Mouse (Mus musculus) cerebellum, postnatal 36 days (tissue): ENCODE measurements around the gene Speer4f2.
"Not testable (repeated sequence)": the region's sequence is repeated elsewhere in the genome, so short reads cannot be mapped to it uniquely, and the experiment has no call there.

Experiments used
- DNase-seq, 2 experiments: peaks; one replicate each; pipeline ENCODE4 v3.0.0; 2021 to 2022; ENCODE audit warnings: mixed read lengths in 2 of 2

Speer4f2 gene

GRCm38 (mm10) chr5:17372880-17373279 lies at the start of gene Speer4f2:
Gene Speer4f2 (plus strand): TSS chr5:17373180.
- not testable (repeated sequence) for DNase-seq

- no peak for DNase-seq
These were observed 43.9 kb upstream of the Speer4f2 start for GRCm38 (mm10) chr5:17328946-17329566.

GRCm38 (mm10) chr5:17334836-17335235 lies 38.1 kb upstream of the Speer4f2 start:
- DNase-seq, result no peak

- not testable (repeated sequence) for DNase-seq
These were observed 27.2 kb upstream of the Speer4f2 start for GRCm38 (mm10) chr5:17345741-17346140.

- no peak for DNase-seq
These were observed 13.5 kb upstream of the Speer4f2 start for GRCm38 (mm10) chr5:17359394-17359999.

DNA sequence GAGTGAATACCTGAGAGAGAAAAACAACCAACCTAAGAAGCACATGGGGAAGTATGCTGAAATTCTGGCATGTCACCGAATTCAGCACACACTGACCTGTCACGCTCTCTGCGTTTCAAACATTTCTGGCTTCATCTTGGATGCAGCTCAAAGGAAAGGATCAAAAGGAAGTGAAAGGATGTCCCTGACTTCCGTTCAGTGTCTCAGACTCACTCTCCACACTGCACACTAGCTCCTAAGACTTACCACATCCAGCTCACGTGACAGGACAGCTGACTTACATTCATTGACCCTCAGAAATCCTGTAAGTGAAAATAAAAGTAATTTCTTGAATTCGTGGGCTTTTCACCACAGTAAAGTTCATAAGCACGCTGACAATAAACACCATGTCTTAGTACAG lies 16.9 kb downstream of the Speer4f2 start:
- no peak for DNase-seq

DNA sequence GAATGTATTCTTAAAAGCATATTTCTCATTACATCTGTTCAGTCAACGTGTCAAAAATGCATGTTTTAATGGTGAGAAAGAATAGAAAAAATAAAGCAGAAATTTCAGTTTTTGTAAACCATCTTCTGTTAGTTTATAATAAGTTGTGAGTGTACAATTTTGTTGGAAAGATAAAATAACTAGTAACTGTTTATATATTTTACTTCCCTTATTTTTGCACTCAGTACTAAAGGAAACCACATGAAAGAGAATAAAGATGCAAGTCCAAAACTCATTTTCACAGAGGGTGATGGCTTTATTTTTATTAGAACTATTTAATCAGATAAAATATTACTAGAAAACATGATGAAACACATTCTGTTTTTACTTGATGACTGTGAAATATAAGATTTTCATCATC lies 18.2 kb downstream of the Speer4f2 start:
- DNase-seq, result no peak

DNA sequence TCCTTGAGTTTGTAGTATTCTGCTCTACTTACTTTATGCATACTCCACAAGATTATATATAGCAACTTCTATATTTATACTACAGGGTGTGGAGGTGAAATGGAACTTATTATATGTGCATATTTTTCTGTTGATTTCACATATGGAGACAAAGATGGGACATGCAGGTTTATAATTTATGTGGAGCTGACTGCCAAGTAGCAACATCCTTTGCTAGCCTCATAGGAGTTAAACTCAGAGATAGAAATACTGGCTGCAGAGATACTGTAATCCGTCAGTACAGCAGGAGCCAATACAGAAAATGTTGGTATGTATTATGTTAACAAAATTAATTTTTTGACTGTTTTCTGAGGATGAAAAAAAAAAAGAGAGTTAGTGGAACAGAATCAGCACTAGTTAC lies 27.6 kb downstream of the Speer4f2 start:
- DNase-seq, result no peak

DNA sequence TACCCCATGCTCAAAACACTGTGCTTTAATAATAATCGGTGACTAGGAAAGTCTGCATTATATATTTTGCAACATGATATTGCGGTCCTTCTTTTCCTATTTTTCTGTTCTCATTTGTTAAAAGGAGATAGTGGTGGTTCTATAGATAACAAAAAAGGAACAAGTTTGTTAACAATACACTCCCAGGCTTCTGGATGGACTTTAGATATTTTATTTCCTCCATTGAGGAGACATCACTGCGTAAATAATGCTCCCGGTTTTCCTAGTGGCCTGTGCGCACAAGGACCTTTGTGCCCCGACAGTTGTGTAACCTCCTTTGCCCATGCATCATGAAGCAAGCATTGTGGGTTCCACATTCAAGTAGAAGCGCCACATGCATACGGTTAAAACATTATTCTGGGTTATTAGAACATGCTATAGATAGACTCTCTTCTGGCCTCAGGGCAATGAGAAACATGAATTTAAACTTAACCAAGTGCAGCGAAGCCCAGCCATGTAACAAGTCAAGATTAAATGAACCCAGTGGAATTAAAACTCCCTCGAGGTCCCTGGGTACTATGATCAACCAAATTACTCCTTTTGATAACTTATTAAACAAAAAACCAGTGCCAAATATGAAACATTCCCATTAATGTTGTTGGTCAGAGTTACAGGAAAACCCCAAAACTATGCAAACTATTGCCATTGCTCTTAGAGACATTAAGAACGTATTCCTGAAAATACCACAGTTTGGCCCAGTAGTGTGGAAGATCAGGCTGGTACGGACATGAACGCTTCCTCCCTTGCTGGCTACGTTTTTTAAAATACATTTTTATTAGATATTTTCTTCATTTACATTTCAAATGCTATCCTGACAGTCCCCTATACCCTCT lies 28.5 kb downstream of the Speer4f2 start:
- no peak for DNase-seq

GRCm38 (mm10) chr5:17402330-17403125 lies 29.5 kb downstream of the Speer4f2 start:
- no peak for DNase-seq

GRCm38 (mm10) chr5:17403584-17403983 lies 30.6 kb downstream of the Speer4f2 start:
- no peak for DNase-seq

DNA sequence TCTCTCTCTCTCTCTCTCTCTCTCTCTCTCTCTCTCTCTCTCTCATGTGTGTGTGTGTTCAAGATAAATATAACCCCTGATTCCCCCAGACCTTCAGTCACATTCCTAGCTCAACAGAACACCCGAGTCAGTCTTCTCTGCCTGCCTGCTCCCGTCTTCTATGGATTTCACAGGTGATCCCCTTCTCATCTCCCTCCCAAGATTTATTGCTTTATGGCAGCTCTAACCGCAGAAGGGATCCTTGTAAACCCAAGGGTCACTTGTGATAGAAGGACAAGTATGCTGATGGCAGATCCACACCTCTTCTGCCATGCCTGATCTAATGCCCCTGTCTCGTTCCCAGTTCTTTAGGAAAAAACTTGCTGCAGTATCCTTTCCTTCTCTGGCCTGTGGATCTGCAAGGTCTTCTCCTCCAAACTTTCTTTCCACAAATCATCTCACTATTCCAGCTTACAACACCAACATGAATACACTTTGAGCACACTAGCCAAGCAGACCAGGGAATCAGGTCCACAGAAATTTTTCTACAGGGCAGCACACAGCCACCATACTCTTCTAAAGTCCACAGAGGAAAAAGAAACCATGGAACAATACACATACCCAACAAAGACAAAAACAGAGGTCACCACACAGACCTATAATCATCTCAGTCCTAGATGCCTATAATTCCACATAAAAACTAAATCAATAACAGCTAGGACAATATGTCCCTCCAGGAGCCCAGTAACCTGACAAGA lies 36.1 kb downstream of the Speer4f2 start:
- DNase-seq, result no peak

DNA sequence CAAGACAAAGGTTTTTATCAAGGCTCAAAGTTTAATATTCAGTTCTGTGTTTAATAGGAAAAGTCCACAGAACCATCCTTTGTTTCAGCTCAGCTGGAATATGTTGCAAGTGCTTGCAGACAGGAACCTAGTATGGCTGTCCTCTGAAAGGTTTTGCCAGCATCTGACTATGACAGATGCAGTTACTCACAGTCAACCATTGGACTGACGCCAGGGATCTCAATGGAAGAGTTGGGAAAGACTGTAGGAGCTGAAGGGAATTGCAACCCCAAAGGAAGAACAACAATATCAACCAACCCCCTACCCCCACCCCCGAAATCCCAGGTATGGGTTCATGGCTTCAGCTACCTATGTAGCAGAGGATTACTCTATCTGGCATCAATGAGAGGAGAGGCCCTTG lies 44.2 kb downstream of the Speer4f2 start:
- no peak for DNase-seq

DNA sequence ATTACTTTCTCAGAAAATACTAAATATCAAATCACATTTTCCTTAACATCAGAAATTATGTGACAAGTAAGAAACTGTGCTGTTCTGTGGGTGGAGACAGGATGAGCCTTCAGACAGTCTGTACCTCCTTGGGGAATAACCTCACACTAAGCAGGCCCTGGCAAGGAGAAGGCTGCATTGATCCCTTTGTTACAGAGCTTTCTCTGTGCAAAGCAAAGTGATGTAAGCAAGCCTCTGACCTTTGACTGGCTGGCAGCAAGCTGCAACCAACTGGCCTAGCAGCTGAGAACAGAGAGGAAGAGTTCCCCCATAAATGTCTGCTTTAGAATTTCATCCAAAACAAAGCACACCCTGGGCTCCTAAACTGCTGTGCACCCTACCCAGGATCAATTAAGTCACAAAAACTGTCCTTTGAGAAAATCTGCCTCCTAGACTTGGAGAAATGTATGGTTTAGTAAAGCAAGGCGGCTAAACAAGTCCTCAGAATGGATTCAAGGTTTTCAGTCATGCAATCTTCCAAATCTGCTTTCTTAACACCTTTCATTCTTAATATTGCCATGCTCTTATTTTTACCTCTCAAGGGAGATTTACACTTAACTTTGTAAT lies 46.3 kb downstream of the Speer4f2 start:
- no peak for DNase-seq

DNA sequence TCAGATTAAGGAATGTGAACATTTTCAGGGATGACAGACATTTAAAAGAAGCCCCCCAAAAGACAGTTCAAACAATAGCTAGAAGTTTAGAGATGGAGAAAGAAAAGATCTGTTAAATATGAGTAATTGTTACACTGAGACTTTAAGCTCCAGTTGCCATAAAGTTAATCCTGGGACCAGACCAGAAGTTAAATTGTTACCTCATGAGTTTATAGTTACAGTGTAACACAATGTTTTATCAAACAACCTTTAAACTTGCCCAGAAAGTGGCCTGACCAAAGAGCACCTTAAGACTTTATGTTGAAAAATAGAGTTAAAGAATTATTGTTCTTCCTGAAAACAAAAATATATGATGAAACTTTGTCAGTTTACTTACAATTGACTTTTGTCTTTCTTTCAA lies 46.9 kb downstream of the Speer4f2 start:
- DNase-seq, result no peak

DNA sequence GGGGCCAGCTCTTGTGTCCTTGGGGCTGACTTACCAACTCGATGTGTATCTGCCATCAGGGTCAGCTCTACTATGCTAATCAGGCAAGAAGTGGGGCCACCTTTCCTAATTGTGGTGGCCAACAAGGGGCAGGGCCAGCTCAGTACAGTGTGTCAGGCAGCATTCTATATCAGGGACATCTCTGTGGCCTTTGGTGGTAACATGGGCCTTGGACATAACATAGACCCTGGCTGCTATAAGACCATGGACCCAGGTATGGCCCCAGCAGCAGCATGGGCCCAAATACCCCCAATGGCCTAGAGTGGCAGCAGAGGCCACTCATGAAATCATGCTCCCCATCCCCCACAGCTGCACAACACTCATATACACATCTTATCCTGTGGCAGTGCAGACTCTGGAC lies 49.2 kb downstream of the Speer4f2 start:
- no peak for DNase-seq

GRCm38 (mm10) chr5:17426930-17427329 lies 54.0 kb downstream of the Speer4f2 start:
- DNase-seq, result no peak
